Mouse (Mus musculus): ENCODE results near the gene Mtnr1a. TPM values are rescaled to one million over a fixed set of nuclear protein-coding genes. Genes with fewer than 3 reads are reported as not detected.

Mtnr1a gene
- polyA plus RNA-seq, 1 experiment: not detected

GRCm38 (mm10) chr8:45050451-45050850, 18.5 kb upstream of the Mtnr1a start:
- Histone ChIP-seq H3K4me1 (ENCODE audit: control insufficient read depth, insufficient read depth, insufficient read length, low read length) (no peaks in the 10 kb centered on the region), H3K27ac (ENCODE audit: insufficient read depth, low read depth, low read length) (no peak overlapping the region), H3K4me3 (ENCODE audit: low read depth, low read length) (no peak overlapping the region), H3K27me3 (ENCODE audit: control insufficient read depth, insufficient read depth, low read length) (no peaks in the 10 kb centered on the region), H3K36me3 (ENCODE audit: control insufficient read depth, insufficient read depth, low read length) (peaks cover 56% of the 10 kb centered on the region)
- 85% methylated on average over 8 of the region's 8 CpGs for WGBS
- TF ChIP-seq CTCF (IDR thresholded peaks at IDR 0.05; ENCODE audit: extremely low read depth, insufficient read length, insufficient replicate concordance, low read depth, low read length): no peak
- TF ChIP-seq POLR2A (IDR thresholded peaks at IDR 0.05; ENCODE audit: low read depth, low read length): no peak

- no peaks in the 10 kb centered on the region for H3K27me3 ChIP-seq (ENCODE audit: control insufficient read depth, insufficient read depth, low read length)
- no peaks in the 10 kb centered on the region for H3K4me1 ChIP-seq (ENCODE audit: control insufficient read depth, insufficient read depth, insufficient read length, low read length)
- peaks cover 54% of the 10 kb centered on the region for H3K36me3 ChIP-seq (ENCODE audit: control insufficient read depth, insufficient read depth, low read length)
- H3K27ac ChIP-seq (ENCODE audit: insufficient read depth, low read depth, low read length): no peak overlapping the region
- 95% methylated on average over 30 of the region's 30 CpGs for WGBS
- no peak overlapping the region for H3K4me3 ChIP-seq (ENCODE audit: low read depth, low read length)
- no peak for TF ChIP-seq POLR2A (IDR thresholded peaks at IDR 0.05; ENCODE audit: low read depth, low read length)
- TF ChIP-seq CTCF (IDR thresholded peaks at IDR 0.05; ENCODE audit: extremely low read depth, insufficient read length, insufficient replicate concordance, low read depth, low read length): no peak
Measured at GRCm38 (mm10) chr8:45051236-45051635, 17.7 kb upstream of the Mtnr1a start.

DNA sequence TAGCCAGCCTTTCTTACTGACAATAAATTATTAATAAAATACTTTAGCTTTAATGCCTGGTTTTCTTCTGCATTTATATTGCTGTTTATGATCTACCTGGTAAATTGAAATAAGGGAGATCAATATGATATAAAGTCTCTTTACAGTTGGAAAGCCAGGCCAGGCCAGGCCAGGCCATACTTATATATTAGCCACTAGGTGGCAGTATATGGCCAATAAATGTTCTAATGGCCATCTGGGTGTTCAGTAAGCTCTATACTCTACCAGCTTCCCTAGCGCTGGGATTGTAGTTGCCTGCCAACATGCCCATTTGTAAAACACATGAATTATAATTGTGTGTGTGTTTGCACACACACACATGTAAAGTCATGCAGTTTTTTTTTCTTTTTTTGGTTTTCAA, 16.7 kb upstream of the Mtnr1a start:
- no peak overlapping the region for H3K27ac ChIP-seq (ENCODE audit: insufficient read depth, low read depth, low read length)
- peaks cover 47% of the 10 kb centered on the region for H3K36me3 ChIP-seq (ENCODE audit: control insufficient read depth, insufficient read depth, low read length)
- no peaks in the 10 kb centered on the region for H3K4me1 ChIP-seq (ENCODE audit: control insufficient read depth, insufficient read depth, insufficient read length, low read length)
- no peak overlapping the region for H3K4me3 ChIP-seq (ENCODE audit: low read depth, low read length)
- TF ChIP-seq POLR2A (IDR thresholded peaks at IDR 0.05; ENCODE audit: low read depth, low read length) (no peak), CTCF (IDR thresholded peaks at IDR 0.05; ENCODE audit: extremely low read depth, insufficient read length, insufficient replicate concordance, low read depth, low read length) (no peak)
- no peaks in the 10 kb centered on the region for H3K27me3 ChIP-seq (ENCODE audit: control insufficient read depth, insufficient read depth, low read length)
- 81% methylated on average over 1 of the region's 1 CpGs for WGBS

- Histone ChIP-seq H3K27ac (ENCODE audit: insufficient read depth, low read depth, low read length) (no peak overlapping the region), H3K36me3 (ENCODE audit: control insufficient read depth, insufficient read depth, low read length) (peaks cover 47% of the 10 kb centered on the region), H3K4me1 (ENCODE audit: control insufficient read depth, insufficient read depth, insufficient read length, low read length) (no peaks in the 10 kb centered on the region), H3K4me3 (ENCODE audit: low read depth, low read length) (no peak overlapping the region), H3K27me3 (ENCODE audit: control insufficient read depth, insufficient read depth, low read length) (no peaks in the 10 kb centered on the region)
- TF ChIP-seq CTCF (IDR thresholded peaks at IDR 0.05; ENCODE audit: extremely low read depth, insufficient read length, insufficient replicate concordance, low read depth, low read length) (no peak), POLR2A (IDR thresholded peaks at IDR 0.05; ENCODE audit: low read depth, low read length) (no peak)
- 96% methylated on average over 9 of the region's 9 CpGs for WGBS
Measured at GRCm38 (mm10) chr8:45052618-45053017, 16.3 kb upstream of the Mtnr1a start.

DNA sequence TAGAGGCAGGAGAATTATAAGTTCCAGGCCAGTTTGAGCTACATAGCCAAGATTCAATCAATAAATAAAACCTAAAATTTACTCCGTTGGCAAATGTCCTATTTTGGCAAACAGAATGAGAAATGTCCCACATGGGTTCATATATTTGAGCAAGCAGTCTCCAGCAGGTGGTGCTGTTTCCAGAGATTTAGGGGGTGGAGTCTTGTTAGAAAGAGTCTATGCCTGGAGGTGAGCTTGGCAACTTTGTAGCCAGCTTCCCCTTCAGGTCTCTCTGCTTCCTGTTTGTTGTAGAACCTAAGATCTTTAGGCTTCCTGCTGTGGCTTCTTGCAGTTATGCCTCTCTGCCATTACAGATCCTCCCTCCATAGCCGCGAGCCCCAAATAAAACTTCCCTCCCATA, 13.4 kb upstream of the Mtnr1a start:
- H3K4me3 ChIP-seq (ENCODE audit: low read depth, low read length): no peak overlapping the region

GRCm38 (mm10) chr8:45056810-45057209, 12.1 kb upstream of the Mtnr1a start:
- H3K4me3 ChIP-seq (ENCODE audit: low read depth, low read length): no peak overlapping the region
- peaks cover 22% of the 10 kb centered on the region for H3K36me3 ChIP-seq (ENCODE audit: control insufficient read depth, insufficient read depth, low read length)
- H3K27me3 ChIP-seq (ENCODE audit: control insufficient read depth, insufficient read depth, low read length): no peaks in the 10 kb centered on the region
- no peak overlapping the region for H3K27ac ChIP-seq (ENCODE audit: insufficient read depth, low read depth, low read length)
- TF ChIP-seq POLR2A (IDR thresholded peaks at IDR 0.05; ENCODE audit: low read depth, low read length) (no peak), CTCF (IDR thresholded peaks at IDR 0.05; ENCODE audit: extremely low read depth, insufficient read length, insufficient replicate concordance, low read depth, low read length) (peak; percentile 58; the same call in 1 of the 2 replicates)
- no peaks in the 10 kb centered on the region for H3K4me1 ChIP-seq (ENCODE audit: control insufficient read depth, insufficient read depth, insufficient read length, low read length)
- WGBS: 33% methylated on average over 2 of the region's 3 CpGs

More for the DNA sequence above, 13.4 kb upstream of the Mtnr1a start:
- Histone ChIP-seq H3K4me1 (ENCODE audit: control insufficient read depth, insufficient read depth, insufficient read length, low read length) (no peaks in the 10 kb centered on the region), H3K36me3 (ENCODE audit: control insufficient read depth, insufficient read depth, low read length) (peaks cover 33% of the 10 kb centered on the region), H3K27ac (ENCODE audit: insufficient read depth, low read depth, low read length) (no peak overlapping the region), H3K27me3 (ENCODE audit: control insufficient read depth, insufficient read depth, low read length) (no peaks in the 10 kb centered on the region)
- TF ChIP-seq CTCF (IDR thresholded peaks at IDR 0.05; ENCODE audit: extremely low read depth, insufficient read length, insufficient replicate concordance, low read depth, low read length) (no peak), POLR2A (IDR thresholded peaks at IDR 0.05; ENCODE audit: low read depth, low read length) (no peak)
- 90% methylated on average over 3 of the region's 3 CpGs for WGBS

- H3K4me1 ChIP-seq (ENCODE audit: control insufficient read depth, insufficient read depth, insufficient read length, low read length): no peaks in the 10 kb centered on the region; the same call in 1 of the 2 replicates
- H3K36me3 ChIP-seq (ENCODE audit: control insufficient read depth, insufficient read depth, low read length): peaks cover 1% of the 10 kb centered on the region; the same call in 1 of the 2 replicates
- no peak overlapping the region for H3K27ac ChIP-seq (ENCODE audit: insufficient read depth, low read depth, low read length)
- WGBS: 84% methylated on average over 2 of the region's 2 CpGs
- no peaks in the 10 kb centered on the region for H3K27me3 ChIP-seq (ENCODE audit: control insufficient read depth, insufficient read depth, low read length)
- no peak overlapping the region for H3K4me3 ChIP-seq (ENCODE audit: low read depth, low read length)
- TF ChIP-seq CTCF (IDR thresholded peaks at IDR 0.05; ENCODE audit: extremely low read depth, insufficient read length, insufficient replicate concordance, low read depth, low read length): no peak
- no peak for TF ChIP-seq POLR2A (IDR thresholded peaks at IDR 0.05; ENCODE audit: low read depth, low read length)
Measured at GRCm38 (mm10) chr8:45060083-45060482, 8.9 kb upstream of the Mtnr1a start.
